Mouse (Mus musculus): ENCODE results near the gene Fam24b. TPM values are rescaled to one million over a fixed set of nuclear protein-coding genes. Genes with fewer than 3 reads are reported as not detected.

The Fam24b gene
- polyA plus RNA-seq, 1 experiment from 2014 or later, result not detected

Other genes starting within 250 kb of the Fam24b start
- not detected in 2 replicates for gene 4933402N03Rik, start 183.2 kb downstream of the Fam24b start, polyA plus RNA-seq (2014; fragmentation: Nextera tagmentation; extraction: Ambion mirVana)
- gene 5430419D17Rik, start 155.1 kb downstream of the Fam24b start, polyA plus RNA-seq (2014; fragmentation: Nextera tagmentation; extraction: Ambion mirVana), result 0.26 and 0.61 TPM in 2 replicates
- gene Cuzd1, start 7.2 kb downstream of the Fam24b start, polyA plus RNA-seq (2014; fragmentation: Nextera tagmentation; extraction: Ambion mirVana), result 0.39 and 1.1 TPM in 2 replicates
- not detected in 2 replicates for gene Fam24a, start 4.3 kb upstream of the Fam24b start, polyA plus RNA-seq (2014; fragmentation: Nextera tagmentation; extraction: Ambion mirVana)
- 17.1 and 17.4 TPM in 2 replicates for gene 2310057M21Rik, start 33.2 kb upstream of the Fam24b start, polyA plus RNA-seq (2014; fragmentation: Nextera tagmentation; extraction: Ambion mirVana)
- gene Pstk, start 41.6 kb upstream of the Fam24b start, polyA plus RNA-seq (2014; fragmentation: Nextera tagmentation; extraction: Ambion mirVana), result 88.8 and 98.9 TPM in 2 replicates
- 10.8 and 11.3 TPM in 2 replicates for gene Ikzf5, start 81.0 kb upstream of the Fam24b start, polyA plus RNA-seq (2014; fragmentation: Nextera tagmentation; extraction: Ambion mirVana)
- gene Acadsb, start 81.1 kb upstream of the Fam24b start, polyA plus RNA-seq (2014; fragmentation: Nextera tagmentation; extraction: Ambion mirVana), result 91.6 and 98.3 TPM in 2 replicates
- 0.14 TPM in 1 of 2 replicates, not detected in the other for gene Hmx3, start 213.4 kb upstream of the Fam24b start, polyA plus RNA-seq (2014; fragmentation: Nextera tagmentation; extraction: Ambion mirVana)
- gene Hmx2, start 219.3 kb upstream of the Fam24b start, polyA plus RNA-seq (2014; fragmentation: Nextera tagmentation; extraction: Ambion mirVana), result 0.07 TPM in 1 of 2 replicates, not detected in the other
- 118 and 121 TPM in 2 replicates for gene Bub3, start 230.7 kb upstream of the Fam24b start, polyA plus RNA-seq (2014; fragmentation: Nextera tagmentation; extraction: Ambion mirVana)

All from heart, embryonic 14.5 days (tissue).